In the genomic region with DNA sequence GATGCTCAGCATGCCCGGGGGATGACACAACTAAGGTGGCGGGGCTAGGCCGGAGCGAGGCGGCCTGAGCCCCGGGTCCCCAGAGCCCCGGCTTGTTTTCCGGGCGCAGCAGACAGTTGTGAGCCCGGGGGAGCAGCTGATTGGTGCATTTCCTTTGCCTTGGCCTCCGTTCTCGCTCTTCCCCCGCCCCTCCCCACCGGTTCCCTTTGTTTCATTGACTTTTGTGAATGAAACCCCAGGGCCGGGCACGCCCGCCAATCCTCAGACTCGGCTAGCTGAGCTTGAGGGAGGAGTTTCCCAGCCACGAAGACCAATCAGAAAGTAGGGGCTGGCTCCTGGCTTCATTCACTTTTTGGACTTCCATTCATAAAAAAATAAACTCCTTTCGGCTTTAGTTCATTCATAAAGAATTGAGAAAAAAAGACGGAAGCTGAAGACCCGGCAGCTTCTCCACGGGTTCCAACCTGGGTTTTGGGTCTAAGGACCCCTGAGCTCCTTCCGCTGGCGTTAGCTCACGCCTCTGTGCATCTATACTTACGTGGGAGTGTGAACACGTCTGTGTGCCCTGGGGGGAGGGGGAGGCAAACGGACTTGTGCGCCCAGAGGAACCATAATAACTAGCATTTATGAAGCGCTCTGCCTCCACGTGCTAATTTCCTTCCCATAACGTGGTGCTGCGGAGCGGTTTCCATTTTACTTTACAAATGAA, we compare ENCODE assay signal across 8 mouse cellular contexts. TPM values are rescaled to one million over a fixed set of nuclear protein-coding genes. Genes with fewer than 3 reads are reported as not detected.
DNase-seq lines count a peak whose midpoint lies in the region; ATAC-seq and TF ChIP-seq lines count a peak whose summit lies in the region.

A gene (minus strand): TSS at position 229 of the 709 bp plus-strand sequence.

- peak within 1 kb of the TSS; percentile 44 for H3K4me3 ChIP-seq in erythroblast, embryonic 14.5 days (replicated peaks)
- H3K4me3 ChIP-seq in embryonic facial prominence, embryonic 12.5 days = peak within 1 kb of the TSS; percentile 55
- H3K4me3 ChIP-seq in limb, embryonic 14.5 days (replicated peaks; ENCODE audit: low read length) = peak within 1 kb of the TSS; percentile 52
- peak within 1 kb of the TSS; percentile 57 for H3K4me3 ChIP-seq in midbrain, postnatal 0 days (ENCODE audit: low read depth, low read length)

- H3K4me2 ChIP-seq in embryonic facial prominence, embryonic 12.5 days (replicated peaks) = peak within 1 kb of the TSS; percentile 94
- peak within 1 kb of the TSS; percentile 99 for H3K4me2 ChIP-seq in limb, embryonic 14.5 days (replicated peaks; ENCODE audit: low read depth, low read length, severe bottlenecking)
- H3K4me2 ChIP-seq in midbrain, postnatal 0 days (ENCODE audit: low read depth, low read length, poor library complexity, severe bottlenecking) = peak within 1 kb of the TSS; percentile 98

- peak within 1 kb of the TSS; percentile 73 for H3K27ac ChIP-seq in embryonic facial prominence, embryonic 12.5 days
- peak within 1 kb of the TSS; percentile 65 for H3K27ac ChIP-seq in limb, embryonic 14.5 days (replicated peaks; ENCODE audit: low read depth, low read length)
- H3K27ac ChIP-seq in midbrain, postnatal 0 days (ENCODE audit: low read depth, low read length) = peak within 1 kb of the TSS; percentile 38; the same call in 1 of the 2 replicates

- no peaks in the 10 kb centered on the region; the same call in 1 of the 2 replicates for H3K9me3 ChIP-seq in erythroblast, embryonic 14.5 days (ENCODE audit: control insufficient read depth, low read length)
- H3K9me3 ChIP-seq in embryonic facial prominence, embryonic 12.5 days = no peaks in the 10 kb centered on the region
- no peaks in the 10 kb centered on the region for H3K9me3 ChIP-seq in limb, embryonic 14.5 days (ENCODE audit: control insufficient read depth, low read length)
- no peaks in the 10 kb centered on the region for H3K9me3 ChIP-seq in midbrain, postnatal 0 days (ENCODE audit: low read length)

- under 1% methylated on average over 35 of the region's 35 CpGs for WGBS in embryonic facial prominence, embryonic 12.5 days
- under 1% methylated on average over 32 of the region's 35 CpGs for WGBS in limb, embryonic 14.5 days
- under 1% methylated on average over 35 of the region's 35 CpGs for WGBS in midbrain, postnatal 0 days

- peaks cover 74% of the 10 kb centered on the region for H3K27me3 ChIP-seq in erythroblast, embryonic 14.5 days (ENCODE audit: control insufficient read depth)
- H3K27me3 ChIP-seq in embryonic facial prominence, embryonic 12.5 days = peaks cover 66% of the 10 kb centered on the region
- H3K27me3 ChIP-seq in limb, embryonic 14.5 days (ENCODE audit: control insufficient read depth, insufficient read depth, low read length) = peaks cover 32% of the 10 kb centered on the region
- peaks cover 43% of the 10 kb centered on the region for H3K27me3 ChIP-seq in midbrain, postnatal 0 days (ENCODE audit: insufficient read depth, low read length)

- no peak for ATAC-seq in erythroblast, adult 5-6 weeks (replicated peaks; ENCODE audit: low FRiP score, poor library complexity, severe bottlenecking)
- ATAC-seq in embryonic facial prominence, embryonic 12.5 days (ENCODE audit: insufficient number of reproducible peaks, insufficient read depth, low FRiP score, low TSS enrichment) = peak; percentile 85
- peak; percentile 91 for ATAC-seq in limb, embryonic 14.5 days (ENCODE audit: low FRiP score, low read depth)
- peak; percentile 94 for ATAC-seq in midbrain, postnatal 0 days (ENCODE audit: low FRiP score)

- peak within 1 kb of the TSS; percentile 59 for H3K9ac ChIP-seq in embryonic facial prominence, embryonic 12.5 days
- peak within 1 kb of the TSS; percentile 59 for H3K9ac ChIP-seq in limb, embryonic 14.5 days (ENCODE audit: low read depth, low read length, severe bottlenecking)
- peak within 1 kb of the TSS; percentile 61 for H3K9ac ChIP-seq in midbrain, postnatal 0 days (replicated peaks; ENCODE audit: low read length, poor library complexity, severe bottlenecking)

- TF ChIP-seq POLR2A in limb, embryonic 14.5 days (IDR thresholded peaks at IDR 0.05; ENCODE audit: borderline replicate concordance, extremely low read depth, insufficient read depth, insufficient read length) = 0 out of 2 replicates have a peak, but pooled peaks have one; percentile 27

- H3K36me3 ChIP-seq in erythroblast, embryonic 14.5 days (ENCODE audit: control insufficient read depth) = no peaks in the 10 kb centered on the region
- H3K36me3 ChIP-seq in embryonic facial prominence, embryonic 12.5 days = no peaks in the 10 kb centered on the region
- no peaks in the 10 kb centered on the region for H3K36me3 ChIP-seq in limb, embryonic 14.5 days (ENCODE audit: control insufficient read depth, insufficient read depth, low read length)
- H3K36me3 ChIP-seq in midbrain, postnatal 0 days (ENCODE audit: insufficient read depth, low read length) = no peaks in the 10 kb centered on the region

- peaks cover 7% of the 10 kb centered on the region for H3K4me1 ChIP-seq in erythroblast, embryonic 14.5 days (ENCODE audit: control insufficient read depth)
- peaks cover 9% of the 10 kb centered on the region; the same call in 1 of the 2 replicates for H3K4me1 ChIP-seq in embryonic facial prominence, embryonic 12.5 days
- peaks cover 10% of the 10 kb centered on the region for H3K4me1 ChIP-seq in limb, embryonic 14.5 days (ENCODE audit: control insufficient read depth, insufficient read depth, low read length)
- H3K4me1 ChIP-seq in midbrain, postnatal 0 days (ENCODE audit: insufficient read depth, low read length) = 0 out of 2 replicates have a peak, but pooled peaks cover 7% of the 10 kb centered on the region

- no peak for TF ChIP-seq CTCF in midbrain, postnatal 0 days (IDR thresholded peaks at IDR 0.05)

- peak; percentile 81 for DNase-seq in heart, adult 8-10 months (ENCODE audit: low spot score)
- peak; percentile 80 for DNase-seq in kidney, adult 9 months
- DNase-seq in limb, embryonic 14.5 days (ENCODE audit: low spot score) = peak; percentile 93
- DNase-seq in midbrain, postnatal 0 days (ENCODE audit: low spot score) = peak; percentile 97
- peak; percentile 83 to 84 for DNase-seq in spleen, postnatal 36 days (ENCODE audit: low spot score in 2 of 2)

RNA-seq across cellular contexts. Expression of the gene that starts here (rescaled TPM):
- polyA plus RNA-seq in erythroblast, embryonic 14.5 days (2012) = 0.09 TPM in 1 of 2 replicates, not detected in the other
- not detected in 2 replicates for total RNA-seq in erythroblast, adult 5-6 weeks (2015; ENCODE audit: low replicate concordance)
- total RNA-seq in erythroblast, adult 5-6 weeks (2017; ENCODE audit: low replicate concordance) = not detected in 2 replicates
- polyA plus RNA-seq in embryonic facial prominence, embryonic 12.5 days (2016; fragmentation: Nextera tagmentation; extraction: Ambion mirVana) = 17.0 and 25.2 TPM in 2 replicates
- total RNA-seq in heart, adult 8-10 months (2022) = under 1 TPM in 2 of 4 experiments, not detected in 2; 0.68 to 0.86 TPM
- 24.2 and 31.6 TPM in 2 replicates for polyA plus RNA-seq in limb, embryonic 14.5 days (2012; rRNA removed)
- 9.4 and 11.7 TPM in 2 replicates for polyA plus RNA-seq in limb, embryonic 14.5 days (2014; fragmentation: Nextera tagmentation; extraction: Ambion mirVana)
- total RNA-seq in midbrain, postnatal 0 days (2014; rRNA removed) = 25.6 and 30.4 TPM in 2 replicates
- polyA plus RNA-seq in midbrain, postnatal 0 days (2015; fragmentation: Nextera tagmentation; extraction: Ambion mirVana) = 18.4 and 18.5 TPM in 2 replicates

Comparison
In these comparisons a context has a peak if more than half of its experiments do, and no peak if none do; other contexts are left out.
1. RNA of the gene that starts here (total RNA-seq): 25.6 to 30.4 TPM in midbrain, postnatal 0 days; 0.68 to 0.86 TPM in heart, adult 8-10 months and not detected in erythroblast, adult 5-6 weeks; every median in the first group is over 10 times any median in the second.
2. Peak in DNase-seq in heart, adult 8-10 months; RNA of the gene not detected or under 1 TPM.
3. Peak in every context shown above with its lines, with median percentiles within 50 percentile points of each other: H3K4me3 ChIP-seq, H3K27ac ChIP-seq, H3K4me2 ChIP-seq, H3K9ac ChIP-seq and DNase-seq.